Mouse (Mus musculus): ENCODE data around the gene Eif1. TPM values are rescaled to one million over a fixed set of nuclear protein-coding genes. Genes with fewer than 3 reads are reported as not detected.

Eif1 gene
- polyA plus RNA-seq (2016; fragmentation: Nextera tagmentation; extraction: Ambion mirVana): 1,467 and 1,522 TPM in 2 replicates

DNA sequence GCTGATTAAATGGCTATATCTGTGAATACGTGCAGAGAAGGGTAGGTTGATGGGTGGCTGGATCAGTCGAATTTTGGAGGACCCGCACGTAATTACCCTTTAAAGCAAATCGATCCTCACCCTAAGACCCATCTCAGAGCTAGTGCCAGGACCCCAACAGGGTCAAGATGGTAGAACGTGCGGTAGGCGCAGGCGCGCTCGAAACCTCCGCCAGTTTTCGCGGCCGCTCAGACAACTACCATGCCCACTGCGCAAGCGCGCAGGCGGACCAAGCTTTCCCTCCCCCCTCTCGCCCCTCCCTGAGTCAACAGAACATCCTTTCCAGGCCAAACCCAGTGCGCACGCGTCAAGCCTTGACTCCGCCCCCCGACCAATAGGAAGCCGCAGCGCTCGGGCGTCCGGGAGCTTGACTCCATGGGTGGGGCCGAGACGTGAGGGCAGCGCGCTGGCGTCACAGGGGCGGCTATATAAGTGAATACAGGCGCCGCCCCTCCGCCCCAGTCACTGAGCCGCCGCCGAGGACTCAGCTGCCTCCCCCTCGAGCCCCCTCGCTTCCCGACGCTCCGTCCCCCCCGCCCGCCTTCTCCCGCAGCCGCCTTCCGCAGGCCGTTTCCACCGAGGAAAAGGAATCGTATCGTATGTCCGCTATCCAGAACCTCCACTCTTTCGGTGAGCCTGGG lies at the start of gene Eif1:
TSS of gene Eif1 (plus strand) at position 394 of the 680 bp plus-strand sequence.
- Histone ChIP-seq H3K9ac (peak within 1 kb of the TSS; percentile 99), H3K4me3 (peak within 1 kb of the TSS; percentile 91), H3K9me3 (replicated peaks) (no peaks in the 10 kb centered on the region), H3K4me2 (peak within 1 kb of the TSS; percentile 96), H3K4me1 (replicated peaks) (peaks cover 11% of the 10 kb centered on the region; the same call in 1 of the 2 replicates), H3K36me3 (peaks cover 22% of the 10 kb centered on the region), H3K27ac (ENCODE audit: poor library complexity, severe bottlenecking) (peak within 1 kb of the TSS; percentile 100), H3K27me3 (replicated peaks) (no peaks in the 10 kb centered on the region)
- ATAC-seq (ENCODE audit: insufficient number of reproducible peaks, low FRiP score): peak; percentile 92
- under 1% methylated on average over 58 of the region's 58 CpGs for WGBS

DNA sequence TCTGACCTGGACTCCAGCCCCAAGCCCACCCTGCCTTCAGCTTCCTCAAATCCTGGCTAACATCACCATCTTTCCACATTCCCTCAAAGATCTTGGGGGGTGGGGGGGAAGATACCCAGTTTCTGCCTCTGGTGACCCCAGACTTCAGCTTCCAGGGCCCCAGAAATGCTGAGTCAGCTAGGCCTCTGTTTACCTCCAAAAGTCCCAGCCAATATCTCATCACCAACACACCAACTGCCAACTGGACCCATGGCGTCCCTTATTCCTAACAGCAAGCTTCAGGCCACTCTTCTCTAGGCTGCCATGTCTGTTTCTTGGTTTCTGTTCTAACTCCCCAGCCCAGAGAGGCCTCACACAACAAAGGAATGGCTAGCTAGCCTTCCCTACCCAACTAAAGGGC lies 47.8 kb upstream of the Eif1 start:
- peaks cover 16% of the 10 kb centered on the region; the same call in 1 of the 2 replicates for H3K27me3 ChIP-seq (replicated peaks)
- WGBS: 88% methylated on average over 1 of the region's 1 CpGs
- no peak for ATAC-seq (ENCODE audit: insufficient number of reproducible peaks, low FRiP score)

DNA sequence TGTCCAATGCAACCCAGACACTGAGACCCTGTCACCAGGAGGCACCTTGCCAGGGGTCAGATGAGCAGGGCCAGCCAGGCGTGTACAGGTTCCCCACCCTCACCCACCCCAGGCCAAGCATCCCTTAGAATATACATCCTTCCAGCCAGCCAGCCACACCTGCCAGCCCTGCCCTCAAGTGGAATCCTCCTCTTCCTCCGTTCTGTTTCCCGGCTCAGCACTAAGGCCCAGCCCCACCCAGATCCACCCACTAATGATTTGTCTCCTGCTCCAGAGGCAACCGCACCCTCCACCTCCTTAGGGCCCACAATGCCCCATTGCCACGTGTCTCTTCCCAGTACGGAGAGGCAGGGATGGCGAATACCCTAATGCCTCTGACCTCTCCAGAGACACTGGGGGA lies 45.0 kb upstream of the Eif1 start:
- Histone ChIP-seq H3K9ac (no peak overlapping the region), H3K36me3 (no peaks in the 10 kb centered on the region), H3K4me2 (no peak overlapping the region), H3K27me3 (replicated peaks) (peaks cover 20% of the 10 kb centered on the region; the same call in 1 of the 2 replicates), H3K27ac (ENCODE audit: poor library complexity, severe bottlenecking) (no peak overlapping the region), H3K9me3 (replicated peaks) (no peaks in the 10 kb centered on the region), H3K4me1 (replicated peaks) (peaks cover 6% of the 10 kb centered on the region), H3K4me3 (no peak overlapping the region)
- WGBS: 75% methylated on average over 7 of the region's 7 CpGs
- no peak for ATAC-seq (ENCODE audit: insufficient number of reproducible peaks, low FRiP score)

More for the DNA sequence above, 47.8 kb upstream of the Eif1 start:
- Histone ChIP-seq H3K4me3 (no peak overlapping the region), H3K4me2 (no peak overlapping the region), H3K27ac (ENCODE audit: poor library complexity, severe bottlenecking) (no peak overlapping the region), H3K4me1 (replicated peaks) (peaks cover 6% of the 10 kb centered on the region), H3K9me3 (replicated peaks) (no peaks in the 10 kb centered on the region), H3K36me3 (no peaks in the 10 kb centered on the region), H3K9ac (no peak overlapping the region)

DNA sequence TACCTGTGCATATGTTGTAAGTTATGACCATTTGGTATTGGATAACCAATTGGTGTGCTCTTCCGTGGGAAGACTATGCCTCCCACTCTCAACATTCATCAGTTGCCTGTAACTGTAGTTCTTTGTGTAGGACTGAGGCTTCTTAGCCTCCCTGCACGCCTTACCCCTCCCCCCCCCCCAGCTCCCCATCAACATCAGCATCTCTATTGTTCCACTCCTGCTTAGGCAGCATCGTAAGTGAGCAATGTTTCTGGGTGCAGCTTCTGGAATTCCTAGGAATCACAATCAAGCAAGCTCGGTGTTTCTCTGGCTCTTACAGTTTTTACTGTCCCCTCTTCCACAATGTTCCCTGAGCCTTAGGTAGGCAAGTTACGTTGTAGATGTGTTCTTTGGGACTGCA lies 44.2 kb upstream of the Eif1 start:
- Histone ChIP-seq H3K27me3 (replicated peaks) (peaks cover 20% of the 10 kb centered on the region; the same call in 1 of the 2 replicates), H3K9ac (no peak overlapping the region), H3K4me2 (no peak overlapping the region), H3K4me3 (no peak overlapping the region), H3K9me3 (replicated peaks) (no peaks in the 10 kb centered on the region), H3K27ac (ENCODE audit: poor library complexity, severe bottlenecking) (no peak overlapping the region), H3K36me3 (no peaks in the 10 kb centered on the region), H3K4me1 (replicated peaks) (peaks cover 6% of the 10 kb centered on the region)
- 65% methylated on average over 5 of the region's 5 CpGs for WGBS
- no peak for ATAC-seq (ENCODE audit: insufficient number of reproducible peaks, low FRiP score)

- H3K4me2 ChIP-seq: no peak overlapping the region
- H3K4me3 ChIP-seq: no peak overlapping the region
- H3K27ac ChIP-seq (ENCODE audit: poor library complexity, severe bottlenecking): no peak overlapping the region
- H3K9ac ChIP-seq: no peak overlapping the region
- ATAC-seq (ENCODE audit: insufficient number of reproducible peaks, low FRiP score): no peak
- 0 out of 2 replicates have a peak, but pooled peaks cover 6% of the 10 kb centered on the region for H3K27me3 ChIP-seq (replicated peaks)
- no peaks in the 10 kb centered on the region for H3K9me3 ChIP-seq (replicated peaks)
- H3K4me1 ChIP-seq (replicated peaks): peaks cover 9% of the 10 kb centered on the region
- 60% methylated on average over 15 of the region's 15 CpGs for WGBS
- H3K36me3 ChIP-seq: no peaks in the 10 kb centered on the region
These were observed 41.8 kb upstream of the Eif1 start for GRCm38 (mm10) chr11:100277726-100278480.

DNA sequence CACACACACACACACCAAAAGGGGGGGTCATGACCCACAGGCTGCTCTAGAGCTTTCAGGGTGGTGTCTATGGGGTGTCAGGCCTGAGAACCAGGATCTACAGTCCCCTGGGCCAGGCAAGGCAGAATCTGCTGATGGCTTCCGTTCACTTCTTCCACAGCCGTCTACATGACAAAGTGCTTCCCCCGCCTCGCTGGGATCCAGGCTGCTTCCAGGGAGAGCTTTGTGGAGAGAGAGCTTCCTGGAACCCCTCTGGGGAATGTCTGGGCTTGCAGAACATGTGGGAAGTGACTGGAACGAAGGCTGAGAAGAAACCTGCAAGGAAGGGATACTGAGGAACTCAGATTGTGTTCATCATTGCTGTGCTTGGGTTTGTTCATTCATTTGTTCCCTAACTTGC lies 40.9 kb upstream of the Eif1 start:
- H3K4me2 ChIP-seq: no peak overlapping the region
- 0 out of 2 replicates have a peak, but pooled peaks cover 6% of the 10 kb centered on the region for H3K27me3 ChIP-seq (replicated peaks)
- 47% methylated on average over 5 of the region's 5 CpGs for WGBS
- H3K9me3 ChIP-seq (replicated peaks): no peaks in the 10 kb centered on the region
- ATAC-seq (ENCODE audit: insufficient number of reproducible peaks, low FRiP score): no peak
- H3K4me3 ChIP-seq: no peak overlapping the region
- H3K27ac ChIP-seq (ENCODE audit: poor library complexity, severe bottlenecking): no peak overlapping the region
- no peak overlapping the region for H3K9ac ChIP-seq
- no peaks in the 10 kb centered on the region for H3K36me3 ChIP-seq
- H3K4me1 ChIP-seq (replicated peaks): peaks cover 7% of the 10 kb centered on the region

GRCm38 (mm10) chr11:100281596-100282544 lies 37.8 kb upstream of the Eif1 start:
- H3K4me3 ChIP-seq: no peak overlapping the region
- H3K36me3 ChIP-seq: no peaks in the 10 kb centered on the region
- WGBS: 22% methylated on average over 11 of the region's 11 CpGs
- H3K9ac ChIP-seq: no peak overlapping the region
- no peak overlapping the region for H3K27ac ChIP-seq (ENCODE audit: poor library complexity, severe bottlenecking)
- H3K9me3 ChIP-seq (replicated peaks): no peaks in the 10 kb centered on the region
- 0 out of 2 replicates have a peak, but pooled peaks cover 5% of the 10 kb centered on the region for H3K4me1 ChIP-seq (replicated peaks)
- no peak overlapping the region for H3K4me2 ChIP-seq
- no peak for ATAC-seq (ENCODE audit: insufficient number of reproducible peaks, low FRiP score)
- peaks cover 12% of the 10 kb centered on the region; the same call in 1 of the 2 replicates for H3K27me3 ChIP-seq (replicated peaks)

DNA sequence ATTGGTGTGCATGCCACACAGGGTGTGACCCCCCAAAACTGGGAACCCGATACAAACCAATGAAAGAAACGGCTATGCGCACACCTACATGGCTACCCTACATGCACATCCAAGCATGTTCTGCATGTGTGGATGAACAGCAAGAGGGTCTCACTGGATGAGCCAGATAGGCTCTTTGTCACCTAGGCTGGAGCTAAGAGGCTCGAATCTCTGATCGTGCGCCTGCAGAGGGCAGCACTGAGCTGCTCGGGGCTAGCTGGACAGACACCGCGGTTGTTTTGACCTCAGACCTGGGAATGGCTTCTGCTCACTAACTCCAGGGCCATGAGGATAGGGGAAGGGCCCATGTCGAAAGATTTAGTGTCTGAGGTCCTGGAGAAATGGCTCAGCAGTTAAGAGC lies 37.1 kb upstream of the Eif1 start:
- no peaks in the 10 kb centered on the region for H3K36me3 ChIP-seq
- no peaks in the 10 kb centered on the region for H3K9me3 ChIP-seq (replicated peaks)
- 17% methylated on average over 10 of the region's 10 CpGs for WGBS
- H3K9ac ChIP-seq: no peak overlapping the region
- H3K4me1 ChIP-seq (replicated peaks): 0 out of 2 replicates have a peak, but pooled peaks cover 10% of the 10 kb centered on the region
- H3K4me3 ChIP-seq: no peak overlapping the region
- peaks cover 9% of the 10 kb centered on the region; the same call in 1 of the 2 replicates for H3K27me3 ChIP-seq (replicated peaks)
- H3K4me2 ChIP-seq: no peak overlapping the region
- H3K27ac ChIP-seq (ENCODE audit: poor library complexity, severe bottlenecking): no peak overlapping the region
- no peak for ATAC-seq (ENCODE audit: insufficient number of reproducible peaks, low FRiP score)

GRCm38 (mm10) chr11:100284988-100285387 lies 34.7 kb upstream of the Eif1 start:
- Histone ChIP-seq H3K27me3 (replicated peaks) (peaks cover 9% of the 10 kb centered on the region; the same call in 1 of the 2 replicates), H3K4me2 (no peak overlapping the region), H3K27ac (ENCODE audit: poor library complexity, severe bottlenecking) (no peak overlapping the region), H3K9me3 (replicated peaks) (no peaks in the 10 kb centered on the region), H3K9ac (no peak overlapping the region), H3K4me3 (no peak overlapping the region), H3K36me3 (no peaks in the 10 kb centered on the region), H3K4me1 (replicated peaks) (peaks cover 24% of the 10 kb centered on the region)
- WGBS: 72% methylated on average over 4 of the region's 4 CpGs
- ATAC-seq (ENCODE audit: insufficient number of reproducible peaks, low FRiP score): no peak

DNA sequence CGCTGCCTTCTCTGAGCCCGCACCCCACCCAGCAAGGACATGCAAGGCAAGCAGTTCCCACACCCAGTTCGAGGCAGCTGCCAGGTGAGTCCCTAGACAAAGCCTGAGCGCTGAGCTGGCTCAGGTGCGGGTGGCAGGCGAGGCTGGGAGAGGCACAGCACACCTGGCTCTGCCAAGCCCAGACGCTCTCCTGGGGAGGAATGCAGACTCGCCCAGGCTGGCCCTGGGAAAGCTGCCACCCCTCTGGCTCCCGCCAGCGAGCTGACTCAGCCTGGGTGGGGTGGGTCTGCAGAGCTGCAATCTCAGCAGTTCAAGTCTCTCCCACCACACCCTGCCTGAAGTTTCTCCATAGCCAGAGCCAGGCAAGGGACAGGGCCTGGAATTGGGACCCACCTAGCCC lies 32.7 kb upstream of the Eif1 start:
- H3K27ac ChIP-seq (ENCODE audit: poor library complexity, severe bottlenecking): no peak overlapping the region
- 53% methylated on average over 10 of the region's 10 CpGs for WGBS
- ATAC-seq (ENCODE audit: insufficient number of reproducible peaks, low FRiP score): no peak

More for the DNA sequence above, 32.7 kb upstream of the Eif1 start:
- H3K36me3 ChIP-seq: no peaks in the 10 kb centered on the region
- H3K9me3 ChIP-seq (replicated peaks): no peaks in the 10 kb centered on the region
- H3K4me3 ChIP-seq: no peak overlapping the region
- H3K9ac ChIP-seq: no peak overlapping the region
- H3K4me2 ChIP-seq: no peak overlapping the region
- H3K27me3 ChIP-seq (replicated peaks): peaks cover 6% of the 10 kb centered on the region; the same call in 1 of the 2 replicates
- peaks cover 35% of the 10 kb centered on the region for H3K4me1 ChIP-seq (replicated peaks)

Data from heart, embryonic 12.5 days (tissue).